Mouse (Mus musculus): ENCODE results near the gene Eno1. TPM values are rescaled to one million over a fixed set of nuclear protein-coding genes. Genes with fewer than 3 reads are reported as not detected.

Eno1 gene
- polyA plus RNA-seq, 1 experiment from 2014 or later: 1,439 TPM

DNA sequence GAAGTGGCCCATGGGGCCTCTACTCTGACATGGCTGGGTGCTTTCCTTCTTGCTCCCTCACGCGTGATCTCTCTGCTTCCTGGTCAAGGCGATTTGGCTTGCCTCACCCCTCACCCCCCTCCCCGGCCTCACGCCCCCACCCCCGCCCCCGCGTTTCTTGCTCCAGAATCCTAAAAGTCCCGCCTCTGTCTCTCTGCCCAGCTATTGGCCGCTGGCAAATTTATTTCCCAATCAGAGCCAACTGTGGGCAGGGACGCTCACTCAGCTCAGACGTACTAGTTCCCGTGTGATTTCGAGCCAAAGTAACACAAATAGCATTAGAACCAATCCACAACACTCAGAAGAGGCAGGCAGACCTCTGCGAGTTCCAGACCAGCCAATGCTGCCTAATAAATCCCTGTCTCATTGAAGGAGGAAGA, 24.0 kb upstream of the Eno1 start:
- no peak overlapping the region for H3K27ac ChIP-seq
- no peaks in the 10 kb centered on the region for H3K36me3 ChIP-seq
- no peaks in the 10 kb centered on the region for H3K9me3 ChIP-seq
- 2% methylated on average over 15 of the region's 15 CpGs for WGBS
- ATAC-seq (ENCODE audit: insufficient number of reproducible peaks, insufficient read depth, low FRiP score, low TSS enrichment, low read depth): peak; percentile 75
- H3K9ac ChIP-seq: peak overlapping the region; percentile 63
- peaks cover 6% of the 10 kb centered on the region for H3K4me1 ChIP-seq
- H3K27me3 ChIP-seq: no peaks in the 10 kb centered on the region
- H3K4me2 ChIP-seq: peak overlapping the region; percentile 62
- peak overlapping the region; percentile 39 for H3K4me3 ChIP-seq

DNA sequence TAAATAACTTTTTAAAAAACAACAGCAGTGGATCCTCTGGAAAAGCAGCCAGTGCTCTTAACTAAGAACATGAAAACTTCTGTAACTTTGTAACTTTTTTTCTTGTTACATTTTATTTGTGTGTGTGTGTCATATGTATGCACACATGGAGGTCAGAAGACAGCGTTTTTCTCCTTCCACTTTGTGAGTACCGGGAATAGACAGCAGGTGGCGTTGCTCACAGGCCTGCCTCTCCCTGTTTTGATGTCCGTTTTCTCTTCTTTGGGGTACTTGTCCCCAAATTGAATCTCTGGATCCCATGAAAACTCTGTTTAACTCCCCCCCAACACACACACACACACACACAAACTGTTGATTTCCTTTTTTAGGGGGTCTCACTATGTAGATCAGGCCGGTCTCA, 22.6 kb upstream of the Eno1 start:
- no peak overlapping the region for H3K4me2 ChIP-seq
- no peaks in the 10 kb centered on the region for H3K9me3 ChIP-seq
- H3K4me1 ChIP-seq: peaks cover 6% of the 10 kb centered on the region
- H3K4me3 ChIP-seq: no peak overlapping the region
- H3K27me3 ChIP-seq: no peaks in the 10 kb centered on the region
- no peak overlapping the region for H3K9ac ChIP-seq
- no peaks in the 10 kb centered on the region for H3K36me3 ChIP-seq
- no peak for ATAC-seq (ENCODE audit: insufficient number of reproducible peaks, insufficient read depth, low FRiP score, low TSS enrichment, low read depth)
- WGBS: 31% methylated on average over 5 of the region's 5 CpGs
- H3K27ac ChIP-seq: no peak overlapping the region

DNA sequence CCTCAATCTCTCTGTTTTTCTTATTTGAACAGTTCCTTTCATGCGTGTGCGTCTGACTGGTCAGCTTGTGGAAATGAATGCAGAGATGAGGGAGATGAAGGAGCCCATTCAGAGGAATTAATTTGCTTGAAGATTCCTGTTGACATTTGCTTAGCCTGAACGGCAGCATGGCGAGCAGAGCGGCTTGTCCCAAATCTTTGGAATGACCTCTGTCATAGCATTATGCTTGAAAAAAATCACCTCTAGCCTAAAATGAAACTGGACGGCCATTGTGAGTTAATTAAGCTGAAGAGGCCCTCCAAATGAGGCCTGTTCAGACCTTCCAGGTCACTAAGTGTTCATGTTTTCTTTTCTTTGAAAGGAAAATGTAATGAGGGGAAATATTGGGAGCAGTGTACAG, 20.1 kb upstream of the Eno1 start:
- H3K9ac ChIP-seq: no peak overlapping the region
- H3K4me1 ChIP-seq: peaks cover 13% of the 10 kb centered on the region
- no peak overlapping the region for H3K27ac ChIP-seq
- WGBS: 77% methylated on average over 6 of the region's 6 CpGs
- no peak overlapping the region for H3K4me3 ChIP-seq
- no peak overlapping the region for H3K4me2 ChIP-seq
- ATAC-seq (ENCODE audit: insufficient number of reproducible peaks, insufficient read depth, low FRiP score, low TSS enrichment, low read depth): no peak
- peaks cover 3% of the 10 kb centered on the region; the same call in 1 of the 2 replicates for H3K27me3 ChIP-seq
- no peaks in the 10 kb centered on the region for H3K9me3 ChIP-seq
- no peaks in the 10 kb centered on the region for H3K36me3 ChIP-seq

DNA sequence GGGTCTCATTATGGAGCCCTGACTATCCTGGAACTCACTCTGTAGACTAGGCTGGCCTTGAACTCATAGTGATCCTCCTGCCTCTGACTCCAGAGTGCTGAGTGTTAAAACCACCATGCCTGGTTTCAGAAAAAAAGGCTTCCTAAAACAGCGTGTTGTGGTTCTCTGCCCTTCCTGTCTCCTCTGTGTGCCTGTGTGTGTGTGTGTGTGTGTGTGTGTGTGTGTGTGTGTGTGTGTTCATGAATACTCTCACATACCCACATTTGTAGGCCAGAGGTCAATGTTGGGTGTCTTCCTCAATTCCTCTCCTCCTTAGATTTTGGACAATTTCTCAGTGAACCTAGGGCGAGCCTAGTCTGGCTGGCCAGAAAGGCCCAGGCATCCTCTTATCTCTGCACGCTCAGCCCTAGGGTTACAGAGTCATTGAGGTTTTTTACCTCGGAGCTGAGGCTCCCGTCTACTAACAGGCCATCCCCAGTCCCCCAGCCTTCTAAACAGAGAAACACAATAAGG, 19.4 kb upstream of the Eno1 start:
- Histone ChIP-seq H3K36me3 (no peaks in the 10 kb centered on the region), H3K9ac (no peak overlapping the region), H3K27me3 (peaks cover 3% of the 10 kb centered on the region; the same call in 1 of the 2 replicates), H3K4me2 (no peak overlapping the region), H3K4me1 (peaks cover 13% of the 10 kb centered on the region), H3K27ac (no peak overlapping the region), H3K9me3 (no peaks in the 10 kb centered on the region), H3K4me3 (no peak overlapping the region)
- 63% methylated on average over 5 of the region's 5 CpGs for WGBS
- ATAC-seq (ENCODE audit: insufficient number of reproducible peaks, insufficient read depth, low FRiP score, low TSS enrichment, low read depth): no peak

DNA sequence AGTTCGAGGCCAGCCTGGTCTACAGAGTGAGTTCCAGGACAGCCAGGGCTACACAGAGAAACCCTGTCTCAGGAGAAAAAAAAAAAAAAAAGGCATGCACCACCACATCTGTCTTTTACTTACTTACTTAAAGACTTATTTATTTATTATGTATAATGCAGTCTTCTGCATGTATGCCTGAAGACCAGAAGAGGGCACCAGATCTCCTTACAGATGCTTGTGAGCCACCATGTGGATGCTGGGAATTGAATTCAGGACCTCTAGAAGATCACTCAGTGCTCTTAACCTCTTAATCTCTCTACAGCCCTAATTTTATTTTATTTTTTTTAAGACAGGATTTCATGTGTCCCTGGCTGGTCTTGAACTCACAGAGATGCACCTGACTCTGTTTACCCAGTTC, 18.6 kb upstream of the Eno1 start:
- Histone ChIP-seq H3K27me3 (peaks cover 3% of the 10 kb centered on the region; the same call in 1 of the 2 replicates), H3K36me3 (no peaks in the 10 kb centered on the region), H3K4me3 (no peak overlapping the region), H3K4me2 (no peak overlapping the region), H3K9me3 (no peaks in the 10 kb centered on the region), H3K9ac (no peak overlapping the region), H3K27ac (no peak overlapping the region), H3K4me1 (peaks cover 10% of the 10 kb centered on the region)
- no peak for ATAC-seq (ENCODE audit: insufficient number of reproducible peaks, insufficient read depth, low FRiP score, low TSS enrichment, low read depth)
- 94% methylated on average over 1 of the region's 1 CpGs for WGBS

DNA sequence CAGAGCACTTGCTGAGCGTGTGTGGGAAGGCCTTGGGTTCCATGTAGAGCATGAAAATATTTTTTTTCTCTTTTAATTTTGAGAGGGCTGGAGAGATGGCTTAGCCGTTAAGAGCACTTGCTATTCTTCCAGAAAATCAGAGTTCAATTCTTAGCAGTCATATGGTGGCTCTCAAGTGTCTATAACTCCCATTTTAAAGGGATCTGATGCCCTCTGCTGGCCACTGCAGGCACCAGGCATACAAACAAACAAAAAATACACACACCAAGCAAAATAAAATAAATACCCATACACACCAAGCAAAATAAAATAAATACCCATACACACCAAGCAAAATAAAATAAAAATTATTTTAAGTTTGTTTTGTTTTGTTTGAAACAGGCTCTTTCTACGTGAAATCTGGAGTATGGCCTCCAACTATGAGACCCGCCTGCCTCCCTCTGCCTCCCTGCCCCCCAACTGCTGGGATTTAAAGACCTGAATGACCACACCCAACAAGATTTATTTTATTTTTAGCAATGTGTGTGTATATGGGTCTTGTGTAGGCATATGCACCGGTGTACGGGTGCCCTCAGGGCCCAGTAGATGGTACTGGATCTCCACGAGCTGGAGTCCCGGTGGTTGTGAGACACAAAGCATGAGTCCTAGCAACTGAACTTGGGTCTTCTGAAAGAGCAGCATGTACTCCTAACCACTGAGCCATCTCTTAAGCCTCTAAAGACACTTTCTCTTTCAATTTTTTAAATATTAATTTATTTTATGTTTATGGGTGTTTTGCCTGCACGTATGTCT, 16.8 kb upstream of the Eno1 start:
- peaks cover 7% of the 10 kb centered on the region for H3K4me1 ChIP-seq
- no peak overlapping the region for H3K4me3 ChIP-seq
- H3K4me2 ChIP-seq: no peak overlapping the region
- 67% methylated on average over 9 of the region's 9 CpGs for WGBS
- no peak for ATAC-seq (ENCODE audit: insufficient number of reproducible peaks, insufficient read depth, low FRiP score, low TSS enrichment, low read depth)
- no peaks in the 10 kb centered on the region for H3K9me3 ChIP-seq
- H3K9ac ChIP-seq: no peak overlapping the region
- no peak overlapping the region for H3K27ac ChIP-seq
- no peaks in the 10 kb centered on the region for H3K36me3 ChIP-seq
- peaks cover 3% of the 10 kb centered on the region; the same call in 1 of the 2 replicates for H3K27me3 ChIP-seq

DNA sequence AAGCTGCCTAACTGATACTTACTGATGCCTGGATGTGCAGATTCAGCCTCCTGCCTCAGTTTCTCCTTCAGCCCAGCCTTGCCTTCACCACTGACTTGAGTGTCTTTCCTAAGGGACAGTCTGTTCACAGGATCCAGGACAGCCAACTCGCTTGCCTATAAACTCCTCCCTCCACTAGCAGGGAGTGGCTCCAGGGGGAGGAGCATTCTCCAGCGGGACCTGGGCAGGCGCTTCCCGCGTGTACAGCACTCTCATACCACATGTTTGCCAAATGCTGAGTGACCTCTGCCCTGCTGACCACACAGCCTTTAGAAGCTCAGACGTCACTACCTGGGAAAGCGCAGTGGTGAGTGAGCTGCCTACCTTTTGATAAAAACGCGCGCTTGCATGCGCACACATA, 15.9 kb upstream of the Eno1 start:
- Histone ChIP-seq H3K27me3 (peaks cover 3% of the 10 kb centered on the region; the same call in 1 of the 2 replicates), H3K36me3 (no peaks in the 10 kb centered on the region), H3K4me3 (peak overlapping the region; percentile 27), H3K27ac (no peak overlapping the region), H3K4me2 (peak overlapping the region; percentile 57), H3K4me1 (peaks cover 7% of the 10 kb centered on the region), H3K9me3 (no peaks in the 10 kb centered on the region), H3K9ac (peak overlapping the region; percentile 49; the same call in 1 of the 2 replicates)
- 14% methylated on average over 11 of the region's 11 CpGs for WGBS
- ATAC-seq (ENCODE audit: insufficient number of reproducible peaks, insufficient read depth, low FRiP score, low TSS enrichment, low read depth): no peak

DNA sequence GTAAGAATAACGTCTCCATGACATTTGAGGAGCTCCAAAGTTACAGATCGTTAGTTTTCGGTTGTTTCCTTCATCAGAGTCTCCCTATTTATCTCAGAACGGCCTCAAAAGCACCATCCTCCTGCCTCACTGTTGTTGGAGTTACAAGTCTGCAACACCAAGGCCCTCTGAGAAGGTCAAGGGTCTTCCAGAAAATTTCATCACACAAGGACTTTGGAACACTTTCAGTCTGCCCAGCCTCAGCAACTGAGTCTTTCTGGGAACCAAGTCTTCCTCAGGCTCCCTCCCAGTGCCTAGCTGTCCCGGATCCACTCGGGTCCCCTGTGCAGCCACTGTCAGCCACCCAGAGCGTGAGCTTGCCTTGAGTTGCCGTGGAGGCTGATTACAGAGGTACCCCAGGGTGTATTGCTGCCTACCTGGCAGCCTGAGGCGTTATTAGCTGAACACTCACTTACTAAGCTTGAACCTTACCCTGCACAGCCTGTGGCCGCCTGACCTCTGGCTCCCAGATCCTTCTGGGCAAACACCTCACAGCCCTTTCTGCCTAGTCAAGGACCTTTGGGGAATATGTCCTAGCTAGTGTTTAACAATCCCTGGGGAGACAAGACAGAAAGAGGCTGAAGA, 15.4 kb upstream of the Eno1 start:
- no peaks in the 10 kb centered on the region for H3K9me3 ChIP-seq
- ATAC-seq (ENCODE audit: insufficient number of reproducible peaks, insufficient read depth, low FRiP score, low TSS enrichment, low read depth): no peak
- peaks cover 3% of the 10 kb centered on the region; the same call in 1 of the 2 replicates for H3K27me3 ChIP-seq
- H3K4me1 ChIP-seq: peaks cover 7% of the 10 kb centered on the region
- peak overlapping the region; percentile 57 for H3K4me2 ChIP-seq
- 38% methylated on average over 10 of the region's 10 CpGs for WGBS
- peak overlapping the region; percentile 49; the same call in 1 of the 2 replicates for H3K9ac ChIP-seq
- H3K36me3 ChIP-seq: no peaks in the 10 kb centered on the region
- H3K27ac ChIP-seq: no peak overlapping the region
- 0 out of 2 replicates have a peak overlapping the region, but pooled peaks have one; percentile 27 for H3K4me3 ChIP-seq

DNA sequence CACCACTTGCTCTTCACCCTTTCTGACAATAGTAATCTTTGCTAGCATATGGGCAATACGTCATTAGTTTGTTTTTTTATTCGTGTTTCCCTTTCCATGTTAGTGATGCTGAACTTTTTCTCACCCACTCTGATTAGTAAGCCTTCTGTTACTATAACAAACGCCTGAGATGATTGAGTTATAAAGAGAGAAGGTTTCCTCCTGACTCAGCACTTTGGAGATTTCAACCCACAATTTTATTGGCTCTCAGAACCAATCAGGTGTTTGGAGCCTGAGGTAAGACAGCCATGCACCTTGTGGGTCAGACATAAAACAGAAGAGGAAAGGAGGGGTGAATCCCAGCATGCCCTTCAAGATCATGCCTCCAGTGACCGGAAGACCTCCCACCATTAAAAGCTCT, 12.7 kb upstream of the Eno1 start:
- H3K27me3 ChIP-seq: peaks cover 3% of the 10 kb centered on the region; the same call in 1 of the 2 replicates
- no peaks in the 10 kb centered on the region for H3K36me3 ChIP-seq
- H3K4me1 ChIP-seq: peaks cover 11% of the 10 kb centered on the region
- H3K9me3 ChIP-seq: no peaks in the 10 kb centered on the region
- ATAC-seq (ENCODE audit: insufficient number of reproducible peaks, insufficient read depth, low FRiP score, low TSS enrichment, low read depth): no peak
- no peak overlapping the region for H3K4me3 ChIP-seq
- H3K27ac ChIP-seq: no peak overlapping the region
- no peak overlapping the region for H3K4me2 ChIP-seq
- WGBS: 85% methylated on average over 4 of the region's 4 CpGs
- no peak overlapping the region for H3K9ac ChIP-seq

DNA sequence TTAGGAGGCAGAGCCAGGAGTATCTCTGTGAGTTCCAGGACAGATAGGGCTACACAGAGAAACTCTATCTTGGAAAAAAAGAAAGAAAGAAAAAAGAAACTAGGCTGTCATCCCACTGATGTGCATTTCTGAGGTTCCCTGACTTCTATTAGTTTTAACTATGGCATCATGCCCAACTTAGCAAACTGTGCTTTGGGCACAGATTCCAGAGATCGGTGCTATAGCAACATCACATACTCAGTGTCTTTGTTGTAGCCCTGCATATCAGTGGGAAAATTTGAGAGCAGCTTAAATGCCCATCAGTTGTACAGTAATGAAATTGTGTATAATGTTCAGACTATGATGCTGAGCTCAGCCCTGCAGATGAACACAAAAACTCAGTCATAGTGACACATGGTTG, 10.8 kb upstream of the Eno1 start:
- Histone ChIP-seq H3K27me3 (peaks cover 3% of the 10 kb centered on the region; the same call in 1 of the 2 replicates), H3K9me3 (no peaks in the 10 kb centered on the region), H3K4me1 (peaks cover 12% of the 10 kb centered on the region), H3K36me3 (no peaks in the 10 kb centered on the region), H3K4me3 (no peak overlapping the region), H3K27ac (no peak overlapping the region), H3K9ac (no peak overlapping the region), H3K4me2 (no peak overlapping the region)
- WGBS: 78% methylated on average over 1 of the region's 1 CpGs
- no peak for ATAC-seq (ENCODE audit: insufficient number of reproducible peaks, insufficient read depth, low FRiP score, low TSS enrichment, low read depth)

DNA sequence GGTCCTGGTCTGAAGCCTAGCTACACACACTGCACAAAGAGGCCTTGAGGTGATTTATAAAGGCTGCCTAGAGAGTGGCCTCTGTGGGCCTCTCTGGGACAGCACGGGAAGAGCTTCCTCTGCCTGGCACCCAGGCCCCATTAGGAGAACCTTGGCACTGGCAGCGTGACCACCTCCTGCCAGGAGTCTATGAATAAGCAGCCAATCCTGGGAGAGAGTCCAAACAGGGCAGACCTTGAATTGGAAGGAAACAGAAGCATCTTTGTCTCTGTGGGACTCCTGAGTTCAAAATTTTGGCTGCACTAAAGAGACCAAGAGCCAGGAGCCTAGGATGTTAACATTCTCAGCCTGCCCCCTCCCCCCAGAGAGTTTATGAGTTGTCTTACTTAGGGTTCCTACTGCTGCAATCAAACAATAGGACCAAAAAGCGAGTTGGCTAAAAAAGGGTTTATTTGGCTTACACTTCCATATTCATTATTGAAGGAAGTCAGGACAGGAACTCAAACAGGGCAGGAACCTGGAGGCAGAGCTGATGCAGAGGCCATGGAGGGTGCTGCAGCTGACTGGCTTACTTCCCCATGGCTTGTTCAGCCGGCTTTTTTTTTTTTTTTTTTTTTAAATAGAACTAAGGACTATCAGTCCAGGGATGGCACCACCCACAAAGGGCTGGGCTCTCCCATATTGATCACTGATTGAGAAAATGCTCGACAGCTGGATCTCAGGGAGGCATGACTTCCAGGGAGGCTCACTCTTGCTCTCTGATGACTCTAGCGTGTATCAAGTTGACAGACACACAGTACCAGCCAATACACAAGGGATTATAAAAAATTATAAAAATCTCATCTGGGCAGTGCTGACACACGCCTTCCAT, 9.5 kb upstream of the Eno1 start:
- WGBS: 53% methylated on average over 7 of the region's 7 CpGs
- no peaks in the 10 kb centered on the region for H3K27me3 ChIP-seq
- no peaks in the 10 kb centered on the region for H3K9me3 ChIP-seq
- ATAC-seq (ENCODE audit: insufficient number of reproducible peaks, insufficient read depth, low FRiP score, low TSS enrichment, low read depth): peak; percentile 50
- no peak overlapping the region for H3K9ac ChIP-seq
- H3K27ac ChIP-seq: peak overlapping the region; percentile 55
- no peak overlapping the region for H3K4me3 ChIP-seq
- H3K4me1 ChIP-seq: peaks cover 23% of the 10 kb centered on the region
- H3K4me2 ChIP-seq: no peak overlapping the region
- H3K36me3 ChIP-seq: no peaks in the 10 kb centered on the region
